Mouse (Mus musculus) heart, adult 2 months (tissue): Measurements from ENCODE around the gene Shisa5. TPM values are rescaled to one million over a fixed set of nuclear protein-coding genes. Genes with fewer than 3 reads are reported as not detected.
A peak's percentile ranks its signal among the peaks of the same experiment; 100 is the strongest.

Source experiments
- DNase-seq, 2 experiments: peaks; one replicate each; pipeline ENCODE4 v3.0.0; 2021
- H3K27ac ChIP-seq: fragments of 200-600 bp; 2 replicates; pipeline ENCODE4 v1.8.1; 2022
- H3K27me3 ChIP-seq: fragments of 200-500 bp; 2 replicates; pipeline ENCODE4 v1.6.1; 2012; ENCODE audit warnings: mild to moderate bottlenecking, low read length, inconsistent platforms, mixed read lengths; ENCODE audit not compliant: control insufficient read depth, insufficient read depth
- H3K36me3 ChIP-seq: fragments of 200-500 bp; 2 replicates; pipeline ENCODE4 v1.6.1; 2012; ENCODE audit warnings: low read length, inconsistent platforms; ENCODE audit not compliant: control insufficient read depth, insufficient read depth
- H3K4me1 ChIP-seq: fragments of 200-500 bp; 2 replicates; pipeline ENCODE4 v1.6.1; 2011; ENCODE audit warnings: low read length; ENCODE audit not compliant: control insufficient read depth, insufficient read depth
- H3K4me3 ChIP-seq: fragments of 200-600 bp; 2 replicates; pipeline ENCODE4 v1.8.1; 2022
- H3K79me2 ChIP-seq: fragments of 200-500 bp; replicated peaks from 2 replicates; pipeline ENCODE4 v1.6.1; 2012; ENCODE audit warnings: mild to moderate bottlenecking, inconsistent platforms, low read length, moderate library complexity, mixed read lengths; ENCODE audit not compliant: control insufficient read depth, insufficient read depth
- H3K9ac ChIP-seq: fragments of 200-500 bp; 2 replicates; pipeline ENCODE4 v1.6.1; 2012; ENCODE audit warnings: low read depth, mild to moderate bottlenecking, control low read depth, inconsistent platforms, low read length, mixed read lengths
- CTCF ChIP-seq: fragments of 200-600 bp; IDR thresholded peaks from 2 replicates; pipeline ENCODE4 v1.8.1; 2022; ENCODE audit warnings: antibody characterized with exemption, mild to moderate bottlenecking, moderate library complexity
- EP300 ChIP-seq: fragments of 200-500 bp; IDR thresholded peaks from 2 replicates; pipeline ENCODE4 v1.6.1; 2011; ENCODE audit warnings: low read depth, low read length, control low read depth; ENCODE audit not compliant: insufficient read depth
- POLR2A ChIP-seq: fragments of 200-500 bp; IDR thresholded peaks from 2 replicates; pipeline ENCODE4 v1.6.1; 2011; ENCODE audit warnings: mild to moderate bottlenecking, low read depth, low read length, control low read depth; ENCODE audit not compliant: insufficient read depth
- WGBS: fragments of 180-500 bp; shearing (Covaris S2); methylation state at CpG from one replicate; pipeline ENCODE4 v1.1.7; 2018; 5-methylcytosine and 5-hydroxymethylcytosine counted together
- intact Hi-C: fragments of 180-260 bp; cut with DNase I; formaldehyde crosslinking; loops from one replicate; pipeline ENCODE4 v1.15.1; 2025
- polyA plus RNA-seq: library from polyadenylated mRNA; depleted of rRNA; stranded (reverse); fragments of >200 nt; gene quantifications from 2 replicates; pipeline ENCODE4 v1.2.3, GENCODE M21; 2012
- total RNA-seq, 2 experiments: library from RNA; stranded (reverse); gene quantifications; 2 replicates each; pipeline ENCODE4 v1.2.3; 2021

Gene Shisa5
- total and polyA plus RNA-seq, 3 experiments = 40.3 to 218 (median 43.2) TPM

DNA sequence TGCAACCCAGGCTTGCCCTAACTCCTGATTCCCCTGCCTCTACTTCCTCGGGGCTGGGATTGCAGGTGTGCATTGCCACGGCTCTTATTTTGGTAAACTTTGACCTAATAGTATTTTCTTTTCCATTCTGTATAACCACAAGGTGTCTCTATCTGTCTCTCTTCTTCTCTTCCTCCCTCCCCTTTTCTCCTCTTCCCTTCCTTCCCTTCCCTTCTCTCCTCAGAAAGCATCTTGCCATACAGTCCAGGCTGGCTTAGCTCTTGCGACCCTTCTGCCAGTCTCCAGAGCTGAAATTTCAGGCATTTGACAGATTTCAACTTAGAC lies 12.3 kb downstream of the Shisa5 start:
- Histone ChIP-seq H3K36me3 (no peaks in the 10 kb centered on the region), H3K9ac (no peak overlapping the region), H3K79me2 (no peaks in the 10 kb centered on the region; the same call in 1 of the 2 replicates), H3K27ac (no peak overlapping the region), H3K27me3 (no peaks in the 10 kb centered on the region), H3K4me1 (peaks cover 4% of the 10 kb centered on the region), H3K4me3 (no peak overlapping the region)
- WGBS = 74% methylated on average over 3 of the region's 3 CpGs
- peak in 1 of 2 experiments; percentile 10 for DNase-seq
- intact Hi-C loops = no loop called here
- TF ChIP-seq CTCF (no peak), POLR2A (no peak), EP300 (no peak)

- intact Hi-C loops = no loop called here
- Histone ChIP-seq H3K79me2 (no peaks in the 10 kb centered on the region; the same call in 1 of the 2 replicates), H3K36me3 (no peaks in the 10 kb centered on the region), H3K27ac (no peak overlapping the region), H3K4me1 (peaks cover 4% of the 10 kb centered on the region), H3K27me3 (no peaks in the 10 kb centered on the region), H3K4me3 (no peak overlapping the region), H3K9ac (no peak overlapping the region)
- WGBS = 83% methylated on average over 13 of the region's 13 CpGs
- peak in 1 of 2 experiments; percentile 18 for DNase-seq
- TF ChIP-seq EP300 (no peak), CTCF (no peak), POLR2A (no peak)
Measured at GRCm38 (mm10) chr9:109051011-109051501, 12.7 kb downstream of the Shisa5 start.

DNA sequence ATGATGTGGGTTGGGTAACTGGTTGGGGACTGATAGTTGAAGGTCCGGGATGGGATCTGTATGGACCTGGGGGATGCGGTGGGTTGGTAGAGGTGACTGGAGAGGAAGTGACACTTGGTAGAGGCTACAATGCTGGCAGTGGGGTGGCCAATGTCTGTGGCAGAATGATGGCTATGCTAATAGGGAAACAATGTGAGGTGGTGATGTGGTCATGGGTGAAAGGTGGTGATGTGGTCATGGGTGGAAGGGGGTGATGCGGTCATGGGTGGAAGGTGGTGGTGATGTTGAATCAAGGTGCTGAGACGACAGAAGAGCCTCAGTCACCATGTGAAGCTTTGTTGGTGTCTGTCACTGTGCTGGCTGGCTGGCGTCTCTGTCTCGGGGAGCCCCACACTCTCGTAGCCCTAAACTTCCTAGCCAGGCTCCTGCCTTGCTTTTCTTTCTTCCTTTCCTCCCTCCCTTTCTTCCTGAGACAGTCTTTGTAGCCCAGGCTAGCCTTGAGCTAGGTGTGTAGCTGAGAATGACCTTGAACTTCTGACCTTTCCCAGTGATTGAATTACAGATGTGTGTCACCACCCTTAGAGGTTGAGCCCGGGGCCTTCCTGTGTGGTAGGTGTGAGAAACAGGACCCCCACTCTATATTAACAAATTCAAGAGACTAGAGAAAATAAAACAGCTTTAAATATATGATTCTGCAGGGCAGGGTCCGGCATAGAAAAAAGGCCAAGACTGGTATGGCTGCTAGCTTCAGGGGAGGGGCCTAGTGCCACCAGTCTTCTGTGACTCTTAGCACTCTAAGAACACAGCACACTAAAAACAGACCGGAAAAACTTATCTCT lies 13.5 kb downstream of the Shisa5 start:
- no peak for TF ChIP-seq EP300
- TF ChIP-seq CTCF = no peak
- no peak for TF ChIP-seq POLR2A
- Histone ChIP-seq H3K27me3 (no peaks in the 10 kb centered on the region), H3K9ac (no peak overlapping the region), H3K79me2 (no peaks in the 10 kb centered on the region; the same call in 1 of the 2 replicates), H3K4me3 (no peak overlapping the region), H3K4me1 (peaks cover 4% of the 10 kb centered on the region), H3K27ac (no peak overlapping the region; the same call in 1 of the 2 replicates), H3K36me3 (no peaks in the 10 kb centered on the region)
- peak in 1 of 2 experiments; percentile 19 for DNase-seq
- intact Hi-C loops = no loop called here
- WGBS = 84% methylated on average over 10 of the region's 10 CpGs

- Histone ChIP-seq H3K36me3 (0 out of 2 replicates have a peak, but pooled peaks cover 1% of the 10 kb centered on the region), H3K9ac (no peak overlapping the region), H3K27me3 (no peaks in the 10 kb centered on the region), H3K4me3 (no peak overlapping the region), H3K27ac (no peak overlapping the region; the same call in 1 of the 2 replicates), H3K4me1 (peaks cover 6% of the 10 kb centered on the region), H3K79me2 (no peaks in the 10 kb centered on the region; the same call in 1 of the 2 replicates)
- 86% methylated on average over 9 of the region's 9 CpGs for WGBS
- peak in 1 of 2 experiments; percentile 20 for DNase-seq
- intact Hi-C loops = no loop called here
- TF ChIP-seq EP300 (no peak), POLR2A (no peak), CTCF (no peak)
Measured at GRCm38 (mm10) chr9:109052490-109053260, 14.3 kb downstream of the Shisa5 start.

GRCm38 (mm10) chr9:109053366-109053765 lies 15.0 kb downstream of the Shisa5 start:
- Histone ChIP-seq H3K4me1 (peaks cover 9% of the 10 kb centered on the region), H3K36me3 (0 out of 2 replicates have a peak, but pooled peaks cover 2% of the 10 kb centered on the region), H3K4me3 (no peak overlapping the region), H3K27ac (no peak overlapping the region), H3K27me3 (no peaks in the 10 kb centered on the region), H3K9ac (no peak overlapping the region), H3K79me2 (no peaks in the 10 kb centered on the region; the same call in 1 of the 2 replicates)
- WGBS = 86% methylated on average over 3 of the region's 3 CpGs
- TF ChIP-seq POLR2A = no peak
- no peak for TF ChIP-seq EP300
- DNase-seq = no peak
- intact Hi-C loops = no loop called here

- no peaks in the 10 kb centered on the region; the same call in 1 of the 2 replicates for H3K79me2 ChIP-seq
Measured at GRCm38 (mm10) chr9:109053851-109054250, 15.5 kb downstream of the Shisa5 start.

More at GRCm38 (mm10) chr9:109053851-109054250, 15.5 kb downstream of the Shisa5 start:
- Histone ChIP-seq H3K36me3 (0 out of 2 replicates have a peak, but pooled peaks cover 2% of the 10 kb centered on the region), H3K27me3 (no peaks in the 10 kb centered on the region), H3K4me1 (peaks cover 13% of the 10 kb centered on the region), H3K27ac (peak overlapping the region; percentile 73), H3K9ac (no peak overlapping the region), H3K4me3 (no peak overlapping the region)
- DNase-seq = peak in 1 of 2 experiments; percentile 13
- TF ChIP-seq CTCF (no peak), EP300 (no peak), POLR2A (no peak)
- intact Hi-C loops = no loop called here
- 76% methylated on average over 6 of the region's 6 CpGs for WGBS
